Mouse (Mus musculus): ENCODE data around the gene Rai1. TPM values are rescaled to one million over a fixed set of nuclear protein-coding genes. Genes with fewer than 3 reads are reported as not detected.

Rai1 gene
- polyA plus RNA-seq, 1 experiment from 2014 or later: 28.1 TPM

DNA sequence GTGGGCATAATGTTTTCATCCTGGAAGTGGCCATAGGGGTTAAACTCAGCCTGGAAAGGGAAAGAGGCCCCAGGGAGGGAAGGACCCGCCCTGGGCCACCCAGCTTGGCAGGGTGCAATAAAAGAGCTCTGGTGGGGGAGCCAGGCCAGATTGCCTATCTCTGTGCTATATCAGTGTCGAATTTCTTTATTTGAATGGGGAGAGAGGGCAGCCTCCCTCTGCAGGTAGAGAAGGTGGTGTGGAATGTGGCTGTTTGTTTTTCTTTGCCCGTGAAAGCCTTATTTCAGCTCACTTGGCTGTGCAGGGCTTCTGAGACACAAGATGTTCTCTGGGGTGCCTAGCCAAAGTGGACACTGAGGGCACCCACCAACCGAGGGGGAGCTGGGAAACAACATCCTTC is 8.8 kb downstream of the Rai1 start:
- DNase-seq (ENCODE audit: low spot score): no peak
- Histone ChIP-seq H3K36me3 (ENCODE audit: control insufficient read depth, insufficient read depth, low read length) (no peaks in the 10 kb centered on the region), H3K27ac (ENCODE audit: low read depth, low read length) (peak overlapping the region; percentile 91), H3K4me3 (ENCODE audit: low read depth, low read length) (no peak overlapping the region), H3K4me1 (replicated peaks; ENCODE audit: control insufficient read depth, insufficient read depth, low read length) (peaks cover 20% of the 10 kb centered on the region), H3K4me2 (replicated peaks; ENCODE audit: low read depth, low read length) (peak overlapping the region; percentile 85), H3K27me3 (ENCODE audit: control insufficient read depth, insufficient read depth, low read length) (no peaks in the 10 kb centered on the region), H3K9ac (ENCODE audit: low read depth, low read length) (peak overlapping the region; percentile 3), H3K9me3 (ENCODE audit: control insufficient read depth, low read length) (no peaks in the 10 kb centered on the region)
- 7% methylated on average over 4 of the region's 4 CpGs for WGBS
- no peak for ATAC-seq (ENCODE audit: low FRiP score)

DNA sequence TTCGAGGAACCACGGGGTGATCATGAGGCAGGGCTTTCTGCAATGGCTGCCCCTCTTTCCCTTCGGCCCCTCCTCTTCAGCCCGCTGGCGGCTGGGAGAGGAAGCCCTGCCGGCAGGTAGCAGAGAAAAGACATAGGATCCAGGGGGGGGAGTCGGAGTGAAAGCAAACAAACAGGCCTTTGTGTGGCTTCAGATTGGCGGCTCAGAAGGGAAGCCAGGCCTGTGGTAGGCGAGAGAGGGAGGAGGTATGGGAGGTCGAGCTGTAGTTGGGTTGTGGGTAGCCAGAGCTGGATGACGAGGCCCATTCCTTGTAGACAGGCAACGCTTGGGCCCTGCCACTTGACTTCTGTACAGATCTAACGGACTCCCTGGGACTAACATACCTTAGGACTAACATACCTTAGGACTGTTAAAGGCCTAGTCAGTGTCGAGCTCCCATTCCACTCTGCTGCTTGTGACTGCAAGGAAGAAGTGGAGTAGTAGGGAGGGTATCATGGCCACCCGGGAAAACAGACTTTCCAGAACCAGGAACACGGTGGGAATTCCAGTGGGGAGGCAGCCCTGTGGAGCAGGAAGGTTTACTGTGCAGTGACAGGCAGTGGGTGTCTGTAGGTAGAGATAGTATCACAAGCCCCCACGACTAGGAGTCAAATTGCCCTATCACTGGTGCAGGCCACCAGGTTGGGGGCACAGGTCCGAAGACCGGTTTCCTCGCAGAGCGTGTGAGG is 9.6 kb downstream of the Rai1 start:
- peak; percentile 69 for DNase-seq (ENCODE audit: low spot score)
- Histone ChIP-seq H3K9me3 (ENCODE audit: control insufficient read depth, low read length) (no peaks in the 10 kb centered on the region), H3K36me3 (ENCODE audit: control insufficient read depth, insufficient read depth, low read length) (no peaks in the 10 kb centered on the region), H3K4me1 (replicated peaks; ENCODE audit: control insufficient read depth, insufficient read depth, low read length) (peaks cover 19% of the 10 kb centered on the region), H3K4me2 (replicated peaks; ENCODE audit: low read depth, low read length) (peak overlapping the region; percentile 85), H3K9ac (ENCODE audit: low read depth, low read length) (peak overlapping the region; percentile 69), H3K4me3 (ENCODE audit: low read depth, low read length) (peak overlapping the region; percentile 45), H3K27me3 (ENCODE audit: control insufficient read depth, insufficient read depth, low read length) (no peaks in the 10 kb centered on the region), H3K27ac (ENCODE audit: low read depth, low read length) (peak overlapping the region; percentile 91)
- peak; percentile 53 for ATAC-seq (ENCODE audit: low FRiP score)
- WGBS: 2% methylated on average over 20 of the region's 21 CpGs

DNA sequence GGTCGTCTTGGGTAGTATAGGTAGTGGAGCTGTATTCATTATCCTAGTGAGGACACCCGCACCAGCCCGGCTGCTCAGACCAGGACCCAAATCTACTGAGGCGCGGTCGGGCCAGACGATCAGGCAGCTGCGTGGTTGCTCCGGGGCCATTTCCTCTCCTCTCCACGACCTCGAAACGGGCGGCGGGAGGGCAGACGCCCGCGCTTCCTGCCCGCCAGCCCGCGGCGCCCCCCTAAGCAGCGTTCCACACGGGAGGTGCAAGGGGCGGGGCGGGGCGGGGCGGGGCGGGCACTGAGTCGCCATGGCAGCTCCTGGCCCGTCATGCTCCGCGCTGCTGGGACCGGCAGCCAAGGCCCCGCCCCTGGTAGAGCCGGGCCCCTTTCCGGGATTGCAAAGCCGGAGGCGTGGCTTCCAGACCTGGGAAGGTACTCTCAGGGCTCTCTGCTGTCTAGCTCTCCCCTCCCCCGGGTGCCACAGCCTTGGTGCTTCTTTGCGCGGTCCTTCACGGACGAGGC is 10.3 kb downstream of the Rai1 start:
- WGBS: 0% methylated on average over 27 of the region's 43 CpGs
- peaks cover 19% of the 10 kb centered on the region for H3K4me1 ChIP-seq (replicated peaks; ENCODE audit: control insufficient read depth, insufficient read depth, low read length)
- H3K27me3 ChIP-seq (ENCODE audit: control insufficient read depth, insufficient read depth, low read length): no peaks in the 10 kb centered on the region
- H3K27ac ChIP-seq (ENCODE audit: low read depth, low read length): peak overlapping the region; percentile 91
- no peaks in the 10 kb centered on the region for H3K36me3 ChIP-seq (ENCODE audit: control insufficient read depth, insufficient read depth, low read length)
- H3K9me3 ChIP-seq (ENCODE audit: control insufficient read depth, low read length): no peaks in the 10 kb centered on the region
- DNase-seq (ENCODE audit: low spot score) (peak; percentile 90), ATAC-seq (ENCODE audit: low FRiP score) (peak; percentile 91)
- H3K4me2 ChIP-seq (replicated peaks; ENCODE audit: low read depth, low read length): peak overlapping the region; percentile 85
- H3K4me3 ChIP-seq (ENCODE audit: low read depth, low read length): peak overlapping the region; percentile 45
- H3K9ac ChIP-seq (ENCODE audit: low read depth, low read length): peak overlapping the region; percentile 69

DNA sequence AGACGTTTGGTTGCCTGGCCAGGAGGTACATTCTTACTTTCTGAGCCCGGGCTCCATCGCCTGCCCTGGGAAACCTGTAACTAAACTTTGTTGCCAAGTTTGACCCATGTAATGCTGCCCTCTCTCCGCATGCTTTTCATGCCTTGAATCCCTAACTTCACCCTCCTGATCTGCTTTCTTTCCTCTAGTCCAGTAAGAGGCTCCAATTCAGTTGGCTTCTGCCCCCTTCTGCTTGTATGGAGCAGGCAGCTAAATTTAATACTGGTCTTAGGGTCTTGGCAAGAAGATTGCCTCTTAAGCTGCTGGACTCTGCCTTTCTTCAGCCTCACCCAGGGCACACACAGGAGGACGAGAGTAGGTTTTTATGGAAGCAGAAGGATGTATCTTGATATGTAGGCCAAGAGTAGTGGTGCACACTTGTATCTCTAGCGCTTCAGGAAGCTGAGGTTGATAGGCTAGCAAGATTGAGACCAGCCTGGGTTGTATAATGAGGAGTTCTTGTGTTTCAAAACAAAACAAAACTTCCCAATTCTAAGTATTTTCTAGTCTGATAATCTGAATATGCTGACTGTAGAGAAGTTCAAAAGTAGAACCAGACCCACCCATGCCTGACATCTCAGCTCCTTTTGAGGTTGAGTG is 10.9 kb downstream of the Rai1 start:
- Histone ChIP-seq H3K4me2 (replicated peaks; ENCODE audit: low read depth, low read length) (peak overlapping the region; percentile 85), H3K4me3 (ENCODE audit: low read depth, low read length) (peak overlapping the region; percentile 45), H3K9me3 (ENCODE audit: control insufficient read depth, low read length) (no peaks in the 10 kb centered on the region), H3K36me3 (ENCODE audit: control insufficient read depth, insufficient read depth, low read length) (no peaks in the 10 kb centered on the region), H3K4me1 (replicated peaks; ENCODE audit: control insufficient read depth, insufficient read depth, low read length) (peaks cover 19% of the 10 kb centered on the region), H3K27ac (ENCODE audit: low read depth, low read length) (peak overlapping the region; percentile 91), H3K9ac (ENCODE audit: low read depth, low read length) (peak overlapping the region; percentile 69), H3K27me3 (ENCODE audit: control insufficient read depth, insufficient read depth, low read length) (no peaks in the 10 kb centered on the region)
- ATAC-seq (ENCODE audit: low FRiP score) (no peak), DNase-seq (ENCODE audit: low spot score) (no peak)
- 45% methylated on average over 6 of the region's 6 CpGs for WGBS

DNA sequence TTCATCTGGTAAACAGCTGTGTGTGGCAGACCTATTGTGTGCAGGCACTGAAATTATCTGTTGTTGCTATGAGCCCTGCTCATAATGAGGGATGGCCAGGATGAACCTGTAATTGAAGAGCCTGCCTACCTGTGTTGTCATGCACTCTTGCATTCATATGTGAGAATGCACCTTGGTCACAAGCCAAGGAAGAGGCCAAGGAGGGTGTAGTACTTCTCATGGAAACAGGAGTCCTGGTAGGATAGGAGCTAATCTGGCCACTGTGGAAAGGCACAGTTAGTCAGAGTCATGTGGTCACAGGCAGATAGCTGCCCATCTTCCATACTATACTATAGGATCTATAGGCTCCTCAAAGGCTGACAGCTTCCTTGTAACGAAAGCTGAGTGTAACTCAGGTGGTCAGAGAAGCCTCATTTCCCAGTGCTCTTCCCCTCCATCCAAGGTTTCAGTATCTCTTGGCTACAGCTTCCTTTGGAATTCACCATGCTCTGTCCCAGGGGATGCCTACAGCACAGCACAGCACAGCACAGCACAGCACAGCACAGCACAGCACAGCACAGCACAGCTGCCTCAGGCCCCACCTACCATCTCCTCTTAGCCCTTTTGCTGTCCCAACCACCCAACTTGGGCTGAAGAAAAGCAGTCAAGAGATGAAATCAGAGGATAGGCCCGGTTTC is 15.9 kb downstream of the Rai1 start:
- no peak for ATAC-seq (ENCODE audit: low FRiP score)
- 87% methylated on average over 2 of the region's 2 CpGs for WGBS

DNA sequence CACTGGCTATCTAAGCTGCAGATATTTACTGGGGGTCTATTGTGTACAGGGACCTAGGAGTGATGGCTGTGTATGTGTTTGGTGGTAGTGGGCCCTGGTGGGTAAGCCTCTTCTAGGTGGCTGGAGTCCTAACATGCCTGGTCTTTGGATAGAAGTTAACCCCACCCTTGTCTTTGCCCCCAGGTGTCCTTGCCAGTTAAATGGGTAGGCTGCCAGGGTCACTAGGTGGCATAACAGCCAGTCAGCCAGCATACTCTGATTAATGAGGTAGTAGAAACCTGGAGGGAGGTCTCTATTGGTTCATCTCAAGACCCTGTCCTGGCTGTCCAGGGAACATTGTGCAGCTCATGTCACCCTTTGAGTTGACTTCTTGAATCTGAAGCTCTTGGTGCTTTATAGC is 17.8 kb downstream of the Rai1 start:
- Histone ChIP-seq H3K4me3 (ENCODE audit: low read depth, low read length) (no peak overlapping the region), H3K36me3 (ENCODE audit: control insufficient read depth, insufficient read depth, low read length) (no peaks in the 10 kb centered on the region), H3K27ac (ENCODE audit: low read depth, low read length) (no peak overlapping the region), H3K27me3 (ENCODE audit: control insufficient read depth, insufficient read depth, low read length) (no peaks in the 10 kb centered on the region), H3K9ac (ENCODE audit: low read depth, low read length) (no peak overlapping the region), H3K4me2 (replicated peaks; ENCODE audit: low read depth, low read length) (no peak overlapping the region), H3K9me3 (ENCODE audit: control insufficient read depth, low read length) (no peaks in the 10 kb centered on the region), H3K4me1 (replicated peaks; ENCODE audit: control insufficient read depth, insufficient read depth, low read length) (peaks cover 5% of the 10 kb centered on the region)
- DNase-seq (ENCODE audit: low spot score) (no peak), ATAC-seq (ENCODE audit: low FRiP score) (no peak)

More for the DNA sequence above, 15.9 kb downstream of the Rai1 start:
- H3K27me3 ChIP-seq (ENCODE audit: control insufficient read depth, insufficient read depth, low read length): no peaks in the 10 kb centered on the region
- H3K4me3 ChIP-seq (ENCODE audit: low read depth, low read length): no peak overlapping the region
- no peaks in the 10 kb centered on the region for H3K36me3 ChIP-seq (ENCODE audit: control insufficient read depth, insufficient read depth, low read length)
- no peaks in the 10 kb centered on the region for H3K9me3 ChIP-seq (ENCODE audit: control insufficient read depth, low read length)
- no peak for DNase-seq (ENCODE audit: low spot score)
- H3K4me1 ChIP-seq (replicated peaks; ENCODE audit: control insufficient read depth, insufficient read depth, low read length): no peaks in the 10 kb centered on the region
- H3K9ac ChIP-seq (ENCODE audit: low read depth, low read length): no peak overlapping the region
- H3K27ac ChIP-seq (ENCODE audit: low read depth, low read length): no peak overlapping the region
- no peak overlapping the region for H3K4me2 ChIP-seq (replicated peaks; ENCODE audit: low read depth, low read length)

DNA sequence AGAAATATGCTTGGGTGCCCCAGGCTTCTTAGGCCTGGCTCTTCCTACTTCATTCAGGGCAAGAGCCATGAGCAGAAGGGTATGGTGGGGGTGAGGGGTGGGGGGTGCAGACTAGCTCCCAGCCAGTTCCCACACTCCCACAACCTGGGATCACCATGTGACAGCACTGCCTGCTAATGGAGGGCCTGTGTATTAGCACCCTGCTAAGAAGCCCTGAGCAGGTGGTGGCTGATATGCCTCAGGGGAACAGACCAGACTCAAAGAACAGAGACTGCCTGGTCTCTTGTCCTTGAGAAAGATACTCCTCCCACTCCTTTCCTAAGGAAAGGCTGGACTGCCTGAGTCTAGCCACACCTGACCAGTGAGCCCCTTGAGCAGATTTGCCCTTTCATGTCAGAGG is 22.2 kb downstream of the Rai1 start:
- no peak for ATAC-seq (ENCODE audit: low FRiP score)
- H3K9me3 ChIP-seq (ENCODE audit: control insufficient read depth, low read length): no peaks in the 10 kb centered on the region

DNA sequence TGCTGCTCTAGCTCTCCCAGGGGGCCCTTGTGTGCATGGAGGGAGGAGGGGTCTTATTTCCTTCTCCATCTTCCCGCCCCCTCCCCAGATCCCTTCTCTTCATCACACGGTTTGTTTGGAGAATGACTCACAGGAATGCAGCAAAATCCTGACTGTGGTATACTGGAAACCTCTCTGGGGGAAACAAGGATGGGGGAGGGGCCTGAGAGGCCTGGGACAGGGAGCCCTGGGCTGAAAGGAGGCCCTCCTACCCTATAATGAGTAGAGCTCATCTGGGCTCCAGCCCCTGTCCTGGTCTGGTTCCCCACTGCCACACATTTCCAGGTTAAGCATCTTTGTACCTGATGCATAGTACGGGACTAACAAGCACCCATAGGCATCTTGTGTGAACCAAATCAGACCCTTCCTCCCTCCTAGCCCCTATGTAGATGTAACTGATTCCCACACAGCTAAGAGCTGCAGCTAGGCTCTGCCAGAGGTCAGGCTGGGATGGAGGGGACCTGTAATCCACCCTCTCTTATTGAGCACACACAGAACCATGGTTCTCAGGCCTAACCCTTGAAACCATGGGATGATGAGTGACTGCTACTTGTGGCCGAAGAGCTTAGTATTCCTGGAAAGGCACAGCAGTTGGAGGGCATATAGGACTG is 23.2 kb downstream of the Rai1 start:
- ATAC-seq (ENCODE audit: low FRiP score) (no peak), DNase-seq (ENCODE audit: low spot score) (no peak)
- Histone ChIP-seq H3K4me3 (ENCODE audit: low read depth, low read length) (no peak overlapping the region), H3K27ac (ENCODE audit: low read depth, low read length) (peak overlapping the region; percentile 36; the same call in 1 of the 2 replicates), H3K36me3 (ENCODE audit: control insufficient read depth, insufficient read depth, low read length) (no peaks in the 10 kb centered on the region), H3K9me3 (ENCODE audit: control insufficient read depth, low read length) (no peaks in the 10 kb centered on the region), H3K4me2 (replicated peaks; ENCODE audit: low read depth, low read length) (no peak overlapping the region), H3K27me3 (ENCODE audit: control insufficient read depth, insufficient read depth, low read length) (no peaks in the 10 kb centered on the region), H3K9ac (ENCODE audit: low read depth, low read length) (no peak overlapping the region), H3K4me1 (replicated peaks; ENCODE audit: control insufficient read depth, insufficient read depth, low read length) (peaks cover 8% of the 10 kb centered on the region)
- 42% methylated on average over 4 of the region's 4 CpGs for WGBS

More for the DNA sequence above, 22.2 kb downstream of the Rai1 start:
- Histone ChIP-seq H3K9ac (ENCODE audit: low read depth, low read length) (no peak overlapping the region), H3K27ac (ENCODE audit: low read depth, low read length) (0 out of 2 replicates have a peak overlapping the region, but pooled peaks have one; percentile 36), H3K36me3 (ENCODE audit: control insufficient read depth, insufficient read depth, low read length) (no peaks in the 10 kb centered on the region), H3K4me1 (replicated peaks; ENCODE audit: control insufficient read depth, insufficient read depth, low read length) (peaks cover 8% of the 10 kb centered on the region), H3K4me3 (ENCODE audit: low read depth, low read length) (no peak overlapping the region), H3K27me3 (ENCODE audit: control insufficient read depth, insufficient read depth, low read length) (no peaks in the 10 kb centered on the region), H3K4me2 (replicated peaks; ENCODE audit: low read depth, low read length) (no peak overlapping the region)
- no peak for DNase-seq (ENCODE audit: low spot score)

Data from hindbrain, embryonic 11.5 days (tissue).